Mouse (Mus musculus) liver, embryonic 18 days (tissue): ENCODE data around the gene Olfr700. TPM values are rescaled to one million over a fixed set of nuclear protein-coding genes. Genes with fewer than 3 reads are reported as not detected.

ENCODE experiments used
- polyA plus RNA-seq: library from polyadenylated mRNA; depleted of rRNA; stranded (reverse); fragments of >200 nt; gene quantifications from 2 replicates; pipeline ENCODE4 v1.2.3, GENCODE M21; 2012; rRNA removed

The Olfr700 gene
- not detected in 2 replicates for polyA plus RNA-seq

GRCm38 (mm10) chr7:106808734-106809133 lies at the start of gene Olfr700:
Gene Olfr700 (minus strand): TSS chr7:106808834.

GRCm38 (mm10) chr7:106843060-106843459 lies 34.4 kb upstream of the Olfr700 start, which contains the start of gene Olfr703:
Gene Olfr703 (plus strand): TSS chr7:106843360.

GRCm38 (mm10) chr7:106833793-106834192 lies 25.2 kb upstream of the Olfr700 start, which contains the start of gene Olfr702:
Gene Olfr702 (minus strand): TSS chr7:106833893.

GRCm38 (mm10) chr7:106813829-106814228 lies 5.2 kb upstream of the Olfr700 start, which contains the start of gene Olfr701:
Gene Olfr701 (plus strand): TSS chr7:106814129.

GRCm38 (mm10) chr7:106793098-106793497 lies 15.5 kb downstream of the Olfr700 start, which contains the start of gene Olfr699:
Gene Olfr699 (minus strand): TSS chr7:106793198.

Other genes starting within 250 kb of the Olfr700 start
- not detected in 2 replicates for gene Olfr693, start 128.2 kb downstream of the Olfr700 start, polyA plus RNA-seq
- gene Olfr694, start 117.0 kb downstream of the Olfr700 start, polyA plus RNA-seq, result not detected in 2 replicates
- gene Olfr695, start 92.4 kb downstream of the Olfr700 start, polyA plus RNA-seq, result not detected in 2 replicates
- not detected in 2 replicates for gene Olfr697, start 66.4 kb downstream of the Olfr700 start, polyA plus RNA-seq
- gene Olfr698, start 53.4 kb downstream of the Olfr700 start, polyA plus RNA-seq, result not detected in 2 replicates
- gene Olfr699, start 15.6 kb downstream of the Olfr700 start, polyA plus RNA-seq, result not detected in 2 replicates
- gene Olfr701, start 5.3 kb upstream of the Olfr700 start, polyA plus RNA-seq, result not detected in 2 replicates
- gene Olfr702, start 25.1 kb upstream of the Olfr700 start, polyA plus RNA-seq, result not detected in 2 replicates
- gene Olfr703, start 34.5 kb upstream of the Olfr700 start, polyA plus RNA-seq, result not detected in 2 replicates
- not detected in 2 replicates for gene Olfr704, start 54.4 kb upstream of the Olfr700 start, polyA plus RNA-seq
- gene Olfr705, start 68.1 kb upstream of the Olfr700 start, polyA plus RNA-seq, result not detected in 2 replicates
- gene Olfr706, start 79.3 kb upstream of the Olfr700 start, polyA plus RNA-seq, result not detected in 2 replicates
- not detected in 2 replicates for gene Olfr707, start 92.4 kb upstream of the Olfr700 start, polyA plus RNA-seq
- not detected in 2 replicates for gene Olfr1532-ps1, start 99.2 kb upstream of the Olfr700 start, polyA plus RNA-seq
- not detected in 2 replicates for gene Olfr709-ps1, start 123.4 kb upstream of the Olfr700 start, polyA plus RNA-seq
- gene Olfr710, start 139.5 kb upstream of the Olfr700 start, polyA plus RNA-seq, result not detected in 2 replicates
- gene Olfr6, start 155.1 kb upstream of the Olfr700 start, polyA plus RNA-seq, result not detected in 2 replicates
- not detected in 2 replicates for gene Olfr711, start 166.6 kb upstream of the Olfr700 start, polyA plus RNA-seq
- not detected in 2 replicates for gene Olfr2, start 197.2 kb upstream of the Olfr700 start, polyA plus RNA-seq
- not detected in 2 replicates for gene Olfr713, start 222.3 kb upstream of the Olfr700 start, polyA plus RNA-seq